Mouse (Mus musculus) neural tube, embryonic 10.5 days (tissue): ENCODE results near the gene Mier1.
"Not testable (repeated sequence)": the region's sequence is repeated elsewhere in the genome, so short reads cannot be mapped to it uniquely, and the experiment has no call there.

ENCODE experiments used
- DNase-seq: peaks from one replicate; pipeline ENCODE4 v3.0.0-alpha.2; 2017; ENCODE audit warnings: low spot score; ENCODE audit errors: extremely low spot score

Gene Mier1

DNA sequence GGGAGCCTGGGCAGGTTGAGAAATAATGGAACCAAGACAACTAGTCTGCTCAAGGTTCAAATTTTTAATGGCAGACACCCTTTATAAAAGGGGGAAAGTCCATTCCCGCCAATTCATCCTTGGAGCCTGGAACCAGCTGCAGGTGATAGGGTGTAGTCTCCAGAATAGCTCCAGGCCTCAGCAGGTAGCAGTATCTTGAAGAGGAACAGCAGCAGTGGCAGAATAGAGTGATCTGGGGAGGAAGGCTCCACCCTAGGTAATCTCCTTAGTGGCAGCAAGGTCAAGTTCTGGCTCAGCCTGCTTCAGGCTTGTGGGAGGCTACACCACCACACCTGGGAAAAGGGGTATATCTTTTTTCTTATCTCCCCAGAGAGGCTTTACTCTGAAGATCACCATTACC, 52.0 kb downstream of the Mier1 start:
- DNase-seq = not testable (repeated sequence)

DNA sequence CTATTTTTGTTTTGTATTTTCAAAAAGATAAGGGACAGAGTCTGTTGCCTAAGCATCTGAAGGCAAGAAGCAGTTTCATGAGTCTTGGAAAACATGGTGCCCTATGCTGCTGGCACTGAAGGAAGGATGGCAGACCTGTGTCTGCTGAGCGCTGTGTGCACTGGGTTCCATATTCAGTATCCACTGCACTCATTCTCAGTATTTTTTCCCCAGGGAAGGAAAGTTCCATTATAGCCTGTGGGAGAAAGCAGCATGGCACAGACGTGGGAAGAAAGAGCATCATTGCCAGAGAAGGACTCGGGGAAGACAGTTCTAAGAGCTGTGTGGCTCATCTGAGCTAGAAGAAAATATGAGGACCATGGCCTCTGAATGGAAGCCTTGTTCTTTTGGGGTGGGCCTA, 57.1 kb downstream of the Mier1 start:
- DNase-seq = no peak

- DNase-seq = no peak
These were observed 59.3 kb downstream of the Mier1 start for GRCm38 (mm10) chr4:103173507-103173906.

DNA sequence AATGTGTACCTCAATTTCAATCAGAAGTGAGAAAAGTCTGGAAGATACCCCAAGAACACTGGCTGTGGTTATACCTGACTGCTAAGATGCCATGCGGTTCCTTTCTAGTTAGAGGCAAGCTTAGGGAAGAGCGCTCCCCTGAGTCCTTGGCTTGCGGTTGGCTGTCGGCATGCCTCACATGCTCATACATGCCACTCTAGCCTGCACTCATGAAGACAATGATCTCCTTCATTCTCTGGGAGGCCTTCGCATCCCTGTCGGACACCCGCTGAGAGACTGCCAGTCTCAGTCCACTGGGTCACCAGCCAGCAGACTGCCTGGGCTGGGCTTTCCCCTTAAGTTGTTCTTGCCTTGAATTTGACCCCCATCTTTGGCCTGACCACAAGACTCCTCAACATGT, 59.8 kb downstream of the Mier1 start:
- DNase-seq = no peak

DNA sequence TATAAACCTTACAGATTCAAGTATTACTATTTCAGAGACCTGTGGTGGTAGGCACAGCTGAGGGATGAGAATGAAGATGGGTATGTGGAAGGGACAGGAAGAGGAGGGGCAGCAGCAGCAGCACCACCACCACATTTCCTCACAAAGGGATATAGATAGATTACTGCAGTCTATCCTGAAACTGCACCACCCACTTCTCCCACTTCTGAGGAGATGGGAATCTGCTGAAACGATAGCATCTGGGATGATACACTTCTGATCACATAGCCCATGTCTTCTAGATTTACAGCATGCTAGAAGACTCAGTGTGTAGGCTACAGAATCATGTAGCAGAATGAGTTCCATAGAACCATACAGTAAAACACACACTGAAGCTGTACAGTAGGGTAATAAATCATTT, 63.5 kb downstream of the Mier1 start:
- no peak for DNase-seq

GRCm38 (mm10) chr4:103178635-103179318, 64.6 kb downstream of the Mier1 start:
- no peak for DNase-seq

GRCm38 (mm10) chr4:103179581-103179980, 65.4 kb downstream of the Mier1 start:
- DNase-seq = no peak

DNA sequence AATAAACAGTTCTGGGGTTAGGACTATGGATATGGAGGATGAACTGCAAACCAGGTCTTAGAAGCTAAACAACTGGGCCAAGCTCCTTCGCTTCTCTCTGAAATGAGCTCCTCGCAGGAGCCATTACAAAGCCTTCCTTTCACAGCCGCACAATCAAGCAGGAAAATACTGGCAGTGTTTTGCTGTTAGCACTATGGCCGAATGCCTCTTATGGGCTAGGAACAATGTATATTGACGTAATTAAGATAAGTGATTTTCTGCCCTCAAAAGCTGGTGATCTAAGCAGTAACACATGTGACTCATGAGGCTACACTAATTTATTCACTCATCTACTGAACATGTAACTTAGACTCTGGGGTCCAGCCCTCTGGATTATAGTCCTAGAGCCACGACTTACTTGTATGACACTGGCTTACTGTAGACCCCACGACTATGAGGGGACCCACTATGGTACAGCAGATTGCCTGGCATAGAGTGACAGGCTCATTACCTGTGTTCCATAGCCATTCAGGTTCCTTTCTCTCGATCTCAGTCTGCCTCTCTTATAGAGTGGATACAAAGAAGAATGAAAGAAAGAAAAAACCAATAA, 66.2 kb downstream of the Mier1 start:
- DNase-seq = no peak

DNA sequence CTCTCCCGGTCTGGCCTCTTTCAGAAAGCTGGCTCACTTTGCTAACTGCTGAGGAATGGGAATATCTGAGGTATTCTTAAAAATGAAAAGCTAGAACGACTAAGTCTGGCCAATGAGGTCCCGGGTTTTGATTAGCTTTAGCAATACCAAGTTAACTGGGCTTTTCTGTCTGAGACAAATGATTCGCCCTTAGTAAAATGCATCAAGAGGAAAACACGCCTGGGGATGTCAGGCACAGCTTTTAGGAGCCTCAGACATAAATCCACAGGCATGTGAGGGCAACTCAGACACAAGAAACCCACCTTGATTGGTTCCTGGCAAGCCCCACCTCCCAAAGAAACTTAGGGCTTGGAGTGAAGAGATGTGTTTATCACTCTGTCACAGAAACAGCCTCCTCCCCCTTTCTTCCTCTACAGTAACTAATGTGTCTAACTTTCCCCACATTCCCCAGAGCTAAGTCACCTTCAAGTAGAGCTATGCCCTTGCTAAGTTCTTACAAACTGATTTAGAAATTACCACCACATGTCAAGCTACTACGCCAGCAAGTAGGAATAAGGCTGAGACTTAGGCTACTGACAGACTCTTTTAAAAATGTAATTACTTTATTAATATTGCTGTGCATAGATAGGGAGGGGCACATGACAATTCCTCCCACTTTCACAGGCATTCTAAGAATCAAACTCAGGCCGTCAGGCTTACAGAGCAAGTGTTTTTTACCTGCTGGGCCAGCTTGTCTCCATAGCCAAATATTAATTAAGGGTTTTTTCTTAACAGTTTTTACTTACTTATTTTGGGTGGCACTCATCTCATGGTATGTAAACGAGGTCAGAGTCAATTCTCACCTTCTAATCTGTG, 74.8 kb downstream of the Mier1 start:
- DNase-seq = no peak

- DNase-seq = no peak
These were observed 78.2 kb downstream of the Mier1 start for GRCm38 (mm10) chr4:103192421-103192820.

DNA sequence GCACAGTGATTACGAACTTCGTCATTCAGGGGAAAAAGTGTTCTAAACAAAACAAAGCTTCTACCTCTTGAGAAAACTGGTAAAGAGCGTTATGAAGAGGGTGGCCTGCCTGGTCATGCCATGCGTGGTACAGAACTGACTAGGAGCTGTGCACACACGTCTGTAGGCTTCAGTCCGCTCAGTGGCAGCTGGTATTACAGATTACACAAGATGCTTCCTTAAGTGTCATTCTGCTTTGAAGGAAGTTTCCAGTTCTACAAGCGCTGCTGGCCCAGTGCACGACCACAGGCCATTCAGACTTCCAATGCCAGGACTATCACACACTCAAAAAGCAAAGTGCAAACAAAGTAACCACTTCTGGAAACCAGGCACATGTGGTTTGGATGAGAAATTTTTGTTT, 83.2 kb downstream of the Mier1 start:
- DNase-seq = no peak

- DNase-seq = no peak
These were observed 84.9 kb downstream of the Mier1 start for GRCm38 (mm10) chr4:103199086-103199485.

DNA sequence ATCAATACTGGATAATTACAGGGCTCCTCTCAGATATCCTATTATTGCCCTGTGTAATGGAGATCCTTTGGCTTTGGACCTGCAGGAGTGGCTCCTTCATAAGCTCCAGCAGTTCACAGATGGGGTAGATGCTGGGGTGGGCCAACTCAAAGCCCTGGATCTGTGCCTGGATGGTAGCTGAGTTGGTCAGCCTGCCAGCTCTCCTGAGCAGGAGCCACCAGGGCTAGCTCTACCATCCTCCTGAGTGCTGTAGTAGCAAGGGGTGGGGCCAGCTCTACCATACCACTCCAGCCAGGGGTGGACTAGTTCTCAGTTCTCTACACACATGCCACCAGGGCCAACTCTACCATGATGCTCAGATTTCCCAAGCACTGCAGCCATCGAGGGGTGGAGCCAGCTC, 85.9 kb downstream of the Mier1 start:
- no peak for DNase-seq

DNA sequence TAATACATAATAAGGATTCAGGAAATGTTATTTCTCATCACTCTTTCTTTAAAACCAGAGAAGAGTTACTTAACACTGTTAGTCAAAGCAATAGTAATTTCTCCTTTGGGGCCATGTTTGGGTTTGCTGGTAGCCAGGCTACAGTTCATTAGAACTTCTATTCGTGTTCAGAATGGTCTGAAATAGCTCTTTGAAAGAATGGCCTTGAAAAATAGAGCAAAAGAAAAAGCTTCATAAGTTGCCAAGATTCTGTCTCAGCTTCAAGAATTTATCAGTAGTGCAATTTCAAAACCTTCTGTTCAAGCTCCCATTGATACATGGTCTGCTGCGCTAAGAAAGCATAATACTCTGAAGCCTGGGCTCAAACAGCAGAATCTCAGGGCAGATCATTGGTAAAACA, 89.5 kb downstream of the Mier1 start:
- DNase-seq = no peak

DNA sequence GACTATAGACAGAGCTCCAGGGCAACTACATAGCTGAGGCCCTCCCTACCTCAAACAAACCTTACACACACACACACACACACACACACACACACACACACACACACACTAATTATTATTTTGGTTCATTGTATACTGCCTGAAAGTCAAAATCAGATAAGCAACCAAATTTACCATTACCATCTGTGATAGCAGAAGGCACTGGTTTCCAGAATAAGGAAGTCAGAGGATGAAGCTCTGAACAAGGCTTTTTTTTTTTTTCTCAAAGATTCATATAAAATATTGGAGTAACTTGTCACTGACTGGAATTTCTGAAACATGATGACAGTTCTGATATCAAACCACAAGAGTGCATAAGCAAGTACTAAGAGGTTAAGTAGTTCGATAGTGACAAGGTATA, 94.4 kb downstream of the Mier1 start:
- DNase-seq = no peak

DNA sequence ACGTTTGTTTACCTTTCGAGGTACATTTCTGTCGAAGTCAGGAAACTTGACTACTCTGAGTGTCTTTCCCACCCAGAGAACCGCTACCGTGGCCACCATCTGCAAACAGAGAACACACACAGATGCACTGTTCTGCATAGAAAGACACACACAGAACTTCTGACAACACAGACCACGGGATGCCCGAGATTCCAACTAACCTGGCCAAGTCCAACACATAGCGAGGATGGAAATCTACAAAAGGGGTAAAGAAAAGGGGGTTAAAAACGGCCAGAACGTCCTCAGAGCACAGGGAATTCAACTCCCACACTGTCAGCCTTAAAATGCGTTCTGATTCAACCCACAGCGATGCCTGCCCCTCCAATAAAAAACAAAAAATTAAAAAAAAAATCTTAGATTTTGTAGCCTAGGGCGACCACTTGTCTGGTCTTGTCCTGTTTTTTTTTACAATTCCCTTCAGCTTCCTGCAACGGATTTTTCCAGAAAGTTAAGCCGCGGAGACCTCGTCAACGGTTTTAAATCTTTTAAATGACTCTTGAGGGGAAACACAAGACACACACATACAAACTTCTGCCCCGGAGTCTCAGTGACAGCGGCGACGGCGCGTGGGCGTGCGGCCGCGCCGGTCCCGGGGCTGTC, 99.8 kb downstream of the Mier1 start:
- peak; percentile 40 for DNase-seq

DNA sequence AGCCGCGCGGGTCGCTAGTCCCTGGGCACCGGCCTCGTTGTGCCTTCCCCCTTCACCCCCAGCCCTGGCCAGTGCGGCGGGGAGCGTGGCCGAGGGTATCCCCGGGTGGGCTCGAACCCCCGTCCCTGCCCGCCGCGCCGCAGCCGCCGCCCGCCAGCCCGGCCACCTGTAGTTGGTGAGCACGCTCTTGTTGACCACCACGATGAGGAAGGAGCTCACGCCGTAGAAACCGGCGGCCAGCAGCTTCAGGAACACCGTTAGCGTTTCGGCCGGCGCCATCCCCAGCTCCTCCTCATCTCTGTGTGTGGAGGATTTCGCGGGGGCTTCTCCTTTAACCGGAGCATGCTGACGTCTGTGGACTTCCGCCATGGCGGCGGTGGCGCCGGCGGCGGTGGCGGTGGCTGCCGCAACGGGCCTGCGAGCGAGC, 100.3 kb downstream of the Mier1 start:
- peak; percentile 83 for DNase-seq
